Mouse (Mus musculus): ENCODE results near the gene Olfr1134. TPM values are rescaled to one million over a fixed set of nuclear protein-coding genes. Genes with fewer than 3 reads are reported as not detected.
"Not testable (repeated sequence)": the region's sequence is repeated elsewhere in the genome, so short reads cannot be mapped to it uniquely, and the experiment has no call there.

Olfr1134 gene
- polyA plus RNA-seq (2014; fragmentation: Nextera tagmentation; extraction: Ambion mirVana), result not detected in 2 replicates

GRCm38 (mm10) chr2:87658360-87658759, at the start of gene Olfr1134:
Olfr1134 (minus strand) TSS chr2:87658460.
- no peak within 1 kb of the TSS for H3K4me3 ChIP-seq (ENCODE audit: low read depth, low read length)
- H3K9me3 ChIP-seq (ENCODE audit: control insufficient read depth, low read length), result no peaks in the 10 kb centered on the region
- no peak within 1 kb of the TSS for H3K27ac ChIP-seq (ENCODE audit: low read depth, low read length)
- H3K4me2 ChIP-seq (replicated peaks; ENCODE audit: low read depth, low read length), result no peak within 1 kb of the TSS
- H3K4me1 ChIP-seq (replicated peaks; ENCODE audit: control insufficient read depth, insufficient read depth, low read length), result no peaks in the 10 kb centered on the region
- ATAC-seq (ENCODE audit: low FRiP score) (no peak), DNase-seq (ENCODE audit: low spot score) (no peak)
- no peaks in the 10 kb centered on the region for H3K27me3 ChIP-seq (ENCODE audit: control insufficient read depth, insufficient read depth, low read length)
- 85% methylated on average over 2 of the region's 2 CpGs for WGBS
- no peaks in the 10 kb centered on the region for H3K36me3 ChIP-seq (ENCODE audit: control insufficient read depth, insufficient read depth, low read length)
- no peak within 1 kb of the TSS for H3K9ac ChIP-seq (ENCODE audit: low read depth, low read length)

DNA sequence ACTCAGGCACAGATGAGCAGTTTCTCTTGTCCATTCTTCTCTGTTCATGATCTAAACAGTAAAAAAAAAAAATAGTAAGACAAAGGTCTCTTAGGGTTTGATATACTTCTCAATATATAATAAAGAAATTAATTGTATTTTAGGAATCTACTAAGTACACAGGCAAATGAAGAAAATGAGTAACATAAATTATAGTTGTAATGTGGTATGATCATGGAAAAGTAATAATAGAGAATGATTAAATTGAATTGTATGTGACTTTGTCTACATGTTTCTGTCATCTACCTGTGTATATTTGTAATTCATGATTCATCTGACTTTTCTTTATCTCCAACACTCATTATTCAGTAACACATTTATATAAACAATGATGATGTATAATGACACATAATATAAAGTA, 35.6 kb upstream of the Olfr1134 start, which contains the start of gene Olfr1136:
Gene Olfr1136 (minus strand): TSS at position 101 of the 400 bp plus-strand sequence.
- Histone ChIP-seq H3K27me3 (ENCODE audit: control insufficient read depth, insufficient read depth, low read length) (no peaks in the 10 kb centered on the region), H3K4me1 (replicated peaks; ENCODE audit: control insufficient read depth, insufficient read depth, low read length) (no peaks in the 10 kb centered on the region), H3K4me3 (ENCODE audit: low read depth, low read length) (no peak within 1 kb of the TSS), H3K27ac (ENCODE audit: low read depth, low read length) (no peak within 1 kb of the TSS), H3K4me2 (replicated peaks; ENCODE audit: low read depth, low read length) (no peak within 1 kb of the TSS), H3K9me3 (ENCODE audit: control insufficient read depth, low read length) (no peaks in the 10 kb centered on the region), H3K9ac (ENCODE audit: low read depth, low read length) (no peak within 1 kb of the TSS), H3K36me3 (ENCODE audit: control insufficient read depth, insufficient read depth, low read length) (no peaks in the 10 kb centered on the region)
- no peak for ATAC-seq (ENCODE audit: low FRiP score)
- no peak for DNase-seq (ENCODE audit: low spot score)

DNA sequence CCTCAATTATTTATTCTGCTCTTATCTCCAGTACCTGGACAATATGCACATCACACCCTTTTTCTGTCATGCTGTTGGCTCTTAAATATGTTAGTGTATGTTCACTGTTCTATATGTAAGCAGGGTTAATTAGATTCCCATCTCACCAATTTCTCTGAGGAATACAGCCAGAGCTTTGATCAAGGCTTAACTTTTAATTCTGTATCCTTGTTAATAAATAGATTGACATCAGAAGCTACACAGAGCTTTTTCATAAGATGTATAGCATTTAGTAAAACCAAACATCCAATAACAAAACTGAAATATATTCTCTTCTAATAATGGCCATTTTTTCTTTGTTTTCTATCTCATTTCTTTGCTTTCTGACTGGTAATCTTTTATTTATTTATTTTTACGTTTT, 15.3 kb upstream of the Olfr1134 start, which contains the start of gene Olfr1135:
Gene Olfr1135 (minus strand): TSS at position 101 of the 400 bp plus-strand sequence.
- ATAC-seq (ENCODE audit: low FRiP score) (no peak), DNase-seq (ENCODE audit: low spot score) (no peak)
- Histone ChIP-seq H3K4me3 (ENCODE audit: low read depth, low read length) (no peak within 1 kb of the TSS), H3K4me1 (replicated peaks; ENCODE audit: control insufficient read depth, insufficient read depth, low read length) (no peaks in the 10 kb centered on the region), H3K9me3 (ENCODE audit: control insufficient read depth, low read length) (no peaks in the 10 kb centered on the region), H3K9ac (ENCODE audit: low read depth, low read length) (no peak within 1 kb of the TSS), H3K27ac (ENCODE audit: low read depth, low read length) (no peak within 1 kb of the TSS), H3K27me3 (ENCODE audit: control insufficient read depth, insufficient read depth, low read length) (no peaks in the 10 kb centered on the region), H3K4me2 (replicated peaks; ENCODE audit: low read depth, low read length) (no peak within 1 kb of the TSS), H3K36me3 (ENCODE audit: control insufficient read depth, insufficient read depth, low read length) (no peaks in the 10 kb centered on the region)
- 40% methylated on average over 1 of the region's 1 CpGs for WGBS

- Histone ChIP-seq H3K27me3 (ENCODE audit: control insufficient read depth, insufficient read depth, low read length) (no peaks in the 10 kb centered on the region), H3K27ac (ENCODE audit: low read depth, low read length) (no peak within 1 kb of the TSS), H3K4me3 (ENCODE audit: low read depth, low read length) (no peak within 1 kb of the TSS), H3K4me1 (replicated peaks; ENCODE audit: control insufficient read depth, insufficient read depth, low read length) (no peaks in the 10 kb centered on the region), H3K4me2 (replicated peaks; ENCODE audit: low read depth, low read length) (no peak within 1 kb of the TSS), H3K9ac (ENCODE audit: low read depth, low read length) (no peak within 1 kb of the TSS), H3K9me3 (ENCODE audit: control insufficient read depth, low read length) (no peaks in the 10 kb centered on the region), H3K36me3 (ENCODE audit: control insufficient read depth, insufficient read depth, low read length) (no peaks in the 10 kb centered on the region)
- no peak for ATAC-seq (ENCODE audit: low FRiP score)
- DNase-seq (ENCODE audit: low spot score), result no peak
Observed at GRCm38 (mm10) chr2:87647274-87647673, 11.0 kb downstream of the Olfr1134 start, which contains the start of gene Olfr1133. Olfr1133 (minus strand) TSS chr2:87647374.

GRCm38 (mm10) chr2:87642441-87642840, 15.8 kb downstream of the Olfr1134 start:
- ATAC-seq (ENCODE audit: low FRiP score) (no peak), DNase-seq (ENCODE audit: low spot score) (no peak)
- Histone ChIP-seq H3K27ac (ENCODE audit: low read depth, low read length) (no peak overlapping the region), H3K4me2 (replicated peaks; ENCODE audit: low read depth, low read length) (no peak overlapping the region), H3K9me3 (ENCODE audit: control insufficient read depth, low read length) (no peaks in the 10 kb centered on the region), H3K4me1 (replicated peaks; ENCODE audit: control insufficient read depth, insufficient read depth, low read length) (no peaks in the 10 kb centered on the region), H3K9ac (ENCODE audit: low read depth, low read length) (no peak overlapping the region), H3K36me3 (ENCODE audit: control insufficient read depth, insufficient read depth, low read length) (no peaks in the 10 kb centered on the region), H3K27me3 (ENCODE audit: control insufficient read depth, insufficient read depth, low read length) (no peaks in the 10 kb centered on the region), H3K4me3 (ENCODE audit: low read depth, low read length) (no peak overlapping the region)

- H3K4me3 ChIP-seq (ENCODE audit: low read depth, low read length), result no peak within 1 kb of the TSS
- H3K36me3 ChIP-seq (ENCODE audit: control insufficient read depth, insufficient read depth, low read length), result no peaks in the 10 kb centered on the region
- no peaks in the 10 kb centered on the region for H3K9me3 ChIP-seq (ENCODE audit: control insufficient read depth, low read length)
- ATAC-seq (ENCODE audit: low FRiP score), result no peak
- H3K9ac ChIP-seq (ENCODE audit: low read depth, low read length), result no peak within 1 kb of the TSS
- H3K27ac ChIP-seq (ENCODE audit: low read depth, low read length), result no peak within 1 kb of the TSS
- no peak for DNase-seq (ENCODE audit: low spot score)
- no peak within 1 kb of the TSS for H3K4me2 ChIP-seq (replicated peaks; ENCODE audit: low read depth, low read length)
- H3K27me3 ChIP-seq (ENCODE audit: control insufficient read depth, insufficient read depth, low read length), result no peaks in the 10 kb centered on the region
- H3K4me1 ChIP-seq (replicated peaks; ENCODE audit: control insufficient read depth, insufficient read depth, low read length), result no peaks in the 10 kb centered on the region
Observed at GRCm38 (mm10) chr2:87637435-87637834, 20.8 kb downstream of the Olfr1134 start, which contains the start of gene Olfr1132. Olfr1132 (minus strand) TSS chr2:87637535.

- Histone ChIP-seq H3K9ac (ENCODE audit: low read depth, low read length) (no peak within 1 kb of the TSS), H3K27me3 (ENCODE audit: control insufficient read depth, insufficient read depth, low read length) (no peaks in the 10 kb centered on the region), H3K4me3 (ENCODE audit: low read depth, low read length) (no peak within 1 kb of the TSS), H3K27ac (ENCODE audit: low read depth, low read length) (no peak within 1 kb of the TSS), H3K4me1 (replicated peaks; ENCODE audit: control insufficient read depth, insufficient read depth, low read length) (no peaks in the 10 kb centered on the region), H3K9me3 (ENCODE audit: control insufficient read depth, low read length) (no peaks in the 10 kb centered on the region), H3K4me2 (replicated peaks; ENCODE audit: low read depth, low read length) (no peak within 1 kb of the TSS), H3K36me3 (ENCODE audit: control insufficient read depth, insufficient read depth, low read length) (no peaks in the 10 kb centered on the region)
- DNase-seq (ENCODE audit: low spot score) (no peak), ATAC-seq (ENCODE audit: low FRiP score) (no peak)
- 76% methylated on average over 3 of the region's 3 CpGs for WGBS
Observed at GRCm38 (mm10) chr2:87626804-87627203, 31.5 kb downstream of the Olfr1134 start, which contains the start of gene Olfr1131. Olfr1131 (plus strand) TSS chr2:87627104.

- not testable (repeated sequence) for DNase-seq (ENCODE audit: low spot score); H3K4me3 ChIP-seq (ENCODE audit: low read depth, low read length); H3K9ac ChIP-seq (ENCODE audit: low read depth, low read length); H3K27ac ChIP-seq (ENCODE audit: low read depth, low read length); ATAC-seq (ENCODE audit: low FRiP score); H3K9me3 ChIP-seq (ENCODE audit: control insufficient read depth, low read length); H3K4me2 ChIP-seq (replicated peaks; ENCODE audit: low read depth, low read length); H3K36me3 ChIP-seq (ENCODE audit: control insufficient read depth, insufficient read depth, low read length); H3K27me3 ChIP-seq (ENCODE audit: control insufficient read depth, insufficient read depth, low read length); H3K4me1 ChIP-seq (replicated peaks; ENCODE audit: control insufficient read depth, insufficient read depth, low read length)
Observed at GRCm38 (mm10) chr2:87605912-87606311, 52.3 kb downstream of the Olfr1134 start, which contains the start of gene Olfr1130. Olfr1130 (plus strand) TSS chr2:87606212.
